Mouse (Mus musculus) gastrocnemius, adult 18-20 months (tissue): ENCODE measurements around the gene Adamts9. TPM values are rescaled to one million over a fixed set of nuclear protein-coding genes. Genes with fewer than 3 reads are reported as not detected.

Source experiments
- DNase-seq: peaks from one replicate; pipeline ENCODE4 v3.0.0; 2021; ENCODE audit warnings: low spot score
- total RNA-seq, 2 experiments: library from RNA; stranded (reverse); gene quantifications; 2 replicates each; pipeline ENCODE4 v1.2.3; 2021

The Adamts9 gene
- total RNA-seq, 2 experiments from 2014 or later, result 3.9 to 4.5 TPM

DNA sequence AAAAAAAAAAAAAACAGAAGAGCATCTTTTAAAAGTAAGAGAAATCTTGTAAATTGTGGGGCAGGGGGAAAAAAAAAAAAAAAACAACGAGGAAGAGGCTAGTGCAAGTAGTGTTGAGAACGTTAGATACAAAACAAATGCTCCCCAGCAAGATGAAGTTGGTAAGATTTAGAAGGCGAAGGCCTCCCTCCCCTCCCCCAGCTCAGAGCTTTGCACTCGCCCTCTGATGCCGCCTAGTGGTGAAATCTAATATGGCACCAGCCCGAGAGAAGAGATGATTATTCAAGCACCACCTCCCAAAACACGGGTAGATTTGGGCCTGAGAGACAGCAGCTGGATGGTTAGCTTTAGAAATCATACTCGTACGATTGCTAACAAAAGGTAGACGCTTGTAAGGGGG, 215.2 kb downstream of the Adamts9 start:
- DNase-seq, result peak; percentile 86

DNA sequence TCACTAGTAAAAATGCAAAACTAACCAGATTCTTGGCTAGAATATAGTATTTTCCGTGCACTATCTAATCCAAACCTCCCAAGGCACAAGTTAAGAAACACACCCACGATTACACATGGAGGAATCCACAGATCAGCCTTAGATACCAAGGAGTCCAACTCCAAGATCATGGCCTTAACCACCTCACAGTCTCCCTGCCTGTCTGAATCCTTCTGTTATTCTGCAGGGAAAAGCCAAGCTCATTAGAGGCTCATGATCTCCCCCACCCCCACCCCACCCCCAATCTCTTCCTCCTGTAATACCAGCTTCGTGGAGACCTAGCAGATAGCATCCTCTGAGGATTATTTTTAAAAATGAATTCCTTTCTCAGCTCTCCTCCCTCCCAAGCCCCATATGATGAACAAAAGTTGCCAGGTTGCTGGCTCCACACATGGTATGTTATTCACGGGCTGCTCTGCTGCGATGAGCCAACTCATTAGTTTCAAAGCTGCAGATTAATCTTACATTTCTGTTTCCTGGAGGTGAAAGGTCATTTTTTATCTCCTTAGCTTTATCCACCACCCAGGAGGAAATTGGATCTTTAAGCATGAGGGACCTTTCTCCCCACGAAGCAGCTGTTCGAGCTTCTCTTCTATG, 215.8 kb downstream of the Adamts9 start:
- no peak for DNase-seq

GRCm38 (mm10) chr6:92726121-92726520, 217.2 kb downstream of the Adamts9 start:
- peak; percentile 15 for DNase-seq

DNA sequence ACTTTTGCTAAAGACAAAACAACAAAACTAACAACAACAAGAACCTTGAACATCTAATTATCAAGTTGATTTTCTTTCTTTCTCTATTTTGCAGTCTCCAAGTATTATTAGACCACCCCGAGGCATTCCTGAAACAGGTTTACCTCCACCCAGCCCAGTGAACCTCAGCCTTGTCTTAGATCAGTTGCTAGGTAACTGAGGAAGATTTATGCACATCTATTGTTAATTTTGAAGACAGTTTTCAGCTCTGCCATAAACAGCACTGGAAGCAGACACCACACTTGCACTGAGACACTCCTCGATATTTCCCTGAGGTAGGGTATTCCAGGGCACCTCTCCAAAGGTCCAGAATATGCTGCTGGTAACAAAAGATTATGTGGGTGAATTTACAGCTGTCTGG, 218.9 kb downstream of the Adamts9 start:
- DNase-seq, result no peak

Other genes with a start within 250 kb of the Adamts9 start
- gene Prickle2, start 237.3 kb downstream of the Adamts9 start, total RNA-seq, result 1 to 10 TPM; 1.1 to 1.6 TPM
- under 1 TPM in 1 of 2 experiments, not detected in 1; 0.09 TPM for gene A730049H05Rik, start 127.0 kb downstream of the Adamts9 start, total RNA-seq
- gene Gm15737, start 74.1 kb downstream of the Adamts9 start, total RNA-seq, result under 1 TPM; 0.26 to 0.48 TPM